Mouse (Mus musculus) ES-Bruce4 (cell line): ENCODE results near the gene Tat. TPM values are rescaled to one million over a fixed set of nuclear protein-coding genes. Genes with fewer than 3 reads are reported as not detected.
A peak's percentile ranks its signal among the peaks of the same experiment; 100 is the strongest.

Experiments
- H3K27ac ChIP-seq: 2 replicates; pipeline ENCODE4 v1.5.1; 2012; ENCODE audit warnings: low read length, inconsistent platforms; ENCODE audit not compliant: insufficient read depth
- H3K27me3 ChIP-seq: 2 replicates; pipeline ENCODE4 v1.6.1; 2012; ENCODE audit warnings: mild to moderate bottlenecking, low read length, inconsistent platforms; ENCODE audit not compliant: control insufficient read depth, poor library complexity, insufficient read depth, severe bottlenecking
- H3K36me3 ChIP-seq: 2 replicates; pipeline ENCODE4 v1.6.1; 2012; ENCODE audit warnings: inconsistent platforms, mild to moderate bottlenecking, low read length, moderate library complexity; ENCODE audit not compliant: control insufficient read depth, poor library complexity, insufficient read depth, severe bottlenecking
- H3K4me1 ChIP-seq: one replicate; pipeline ENCODE4 v1.8.1; 2011; ENCODE audit warnings: low read length; ENCODE audit not compliant: control insufficient read depth, insufficient read depth
- H3K4me3 ChIP-seq: 2 replicates; pipeline ENCODE4 v1.5.1; 2011; ENCODE audit warnings: low read depth, mild to moderate bottlenecking, low read length
- H3K9ac ChIP-seq: 2 replicates; pipeline ENCODE4 v1.6.1; 2012; ENCODE audit warnings: low read depth, mild to moderate bottlenecking, inconsistent platforms; ENCODE audit not compliant: poor library complexity, severe bottlenecking
- H3K9me3 ChIP-seq: replicated peaks from 2 replicates; pipeline ENCODE4 v1.6.1; 2012; ENCODE audit warnings: mild to moderate bottlenecking, low read length, inconsistent platforms; ENCODE audit not compliant: control insufficient read depth, poor library complexity, insufficient read depth, severe bottlenecking
- CTCF ChIP-seq: IDR thresholded peaks from one replicate; pipeline ENCODE4 v1.8.1; 2011; ENCODE audit warnings: low read depth, low read length
- EP300 ChIP-seq: IDR thresholded peaks from 2 replicates; pipeline ENCODE4 v1.6.1; 2011; ENCODE audit warnings: low read depth, low read length; ENCODE audit not compliant: insufficient read depth
- POLR2A ChIP-seq: IDR thresholded peaks from one replicate; pipeline ENCODE4 v1.8.1; 2011; ENCODE audit warnings: low read length; ENCODE audit not compliant: insufficient read depth
- polyA plus RNA-seq: library from polyadenylated mRNA; stranded (reverse); fragments of >200 nt; gene quantifications from 2 replicates; pipeline ENCODE4 v1.2.4, GENCODE M21; 2011; ENCODE audit warnings: low read depth; ENCODE audit not compliant: missing spikeins, insufficient read depth, insufficient read length

The Tat gene
- polyA plus RNA-seq, 1 experiment, result not detected

GRCm38 (mm10) chr8:109958036-109958655 is 32.1 kb upstream of the Tat start:
- H3K36me3 ChIP-seq, result no peaks in the 10 kb centered on the region
- H3K4me3 ChIP-seq, result no peak overlapping the region
- no peaks in the 10 kb centered on the region for H3K9me3 ChIP-seq
- H3K9ac ChIP-seq, result peak overlapping the region; percentile 41
- peaks cover 2% of the 10 kb centered on the region for H3K4me1 ChIP-seq
- peaks cover 9% of the 10 kb centered on the region for H3K27me3 ChIP-seq
- H3K27ac ChIP-seq, result peak overlapping the region; percentile 80
- TF ChIP-seq CTCF, result no peak
- TF ChIP-seq EP300, result no peak
- no peak for TF ChIP-seq POLR2A

GRCm38 (mm10) chr8:109959112-109959511 is 31.1 kb upstream of the Tat start:
- Histone ChIP-seq H3K27me3 (peaks cover 9% of the 10 kb centered on the region), H3K9me3 (no peaks in the 10 kb centered on the region), H3K36me3 (no peaks in the 10 kb centered on the region), H3K4me1 (peaks cover 2% of the 10 kb centered on the region), H3K4me3 (no peak overlapping the region), H3K9ac (no peak overlapping the region), H3K27ac (no peak overlapping the region)
- TF ChIP-seq EP300 (no peak), CTCF (no peak), POLR2A (no peak)

GRCm38 (mm10) chr8:109961693-109962367 is 28.4 kb upstream of the Tat start, which contains the start of gene Marveld3:
Gene Marveld3, minus strand, starts transcription at chr8:109962203.
- H3K4me3 ChIP-seq, result peak within 1 kb of the TSS; percentile 68
- H3K27ac ChIP-seq, result no peak within 1 kb of the TSS
- TF ChIP-seq POLR2A (no peak), EP300 (no peak), CTCF (peak; percentile 91)
- H3K27me3 ChIP-seq, result peaks cover 9% of the 10 kb centered on the region
- H3K4me1 ChIP-seq, result no peaks in the 10 kb centered on the region
- no peaks in the 10 kb centered on the region for H3K36me3 ChIP-seq
- H3K9ac ChIP-seq, result peak within 1 kb of the TSS; percentile 62
- H3K9me3 ChIP-seq, result no peaks in the 10 kb centered on the region

GRCm38 (mm10) chr8:109962896-109963295 is 27.3 kb upstream of the Tat start:
- Histone ChIP-seq H3K9ac (no peak overlapping the region), H3K4me3 (no peak overlapping the region), H3K36me3 (no peaks in the 10 kb centered on the region), H3K9me3 (no peaks in the 10 kb centered on the region), H3K27me3 (peaks cover 9% of the 10 kb centered on the region), H3K27ac (no peak overlapping the region), H3K4me1 (no peaks in the 10 kb centered on the region)
- TF ChIP-seq CTCF, result no peak
- no peak for TF ChIP-seq EP300
- no peak for TF ChIP-seq POLR2A

- H3K9me3 ChIP-seq, result no peaks in the 10 kb centered on the region
- TF ChIP-seq CTCF, result no peak
- no peak for TF ChIP-seq POLR2A
- TF ChIP-seq EP300, result no peak
- no peak overlapping the region for H3K4me3 ChIP-seq
- H3K9ac ChIP-seq, result no peak overlapping the region
- H3K27me3 ChIP-seq, result peaks cover 9% of the 10 kb centered on the region
- no peaks in the 10 kb centered on the region for H3K4me1 ChIP-seq
- no peaks in the 10 kb centered on the region for H3K36me3 ChIP-seq
- no peak overlapping the region for H3K27ac ChIP-seq
Measured at GRCm38 (mm10) chr8:109963421-109963820, 26.8 kb upstream of the Tat start.

- peaks cover 9% of the 10 kb centered on the region for H3K27me3 ChIP-seq
- H3K4me3 ChIP-seq, result no peak overlapping the region
- no peaks in the 10 kb centered on the region for H3K4me1 ChIP-seq
- H3K36me3 ChIP-seq, result no peaks in the 10 kb centered on the region
- H3K9me3 ChIP-seq, result no peaks in the 10 kb centered on the region
- no peak overlapping the region for H3K9ac ChIP-seq
- TF ChIP-seq CTCF (no peak), POLR2A (no peak), EP300 (no peak)
- H3K27ac ChIP-seq, result no peak overlapping the region
Measured at GRCm38 (mm10) chr8:109964106-109964505, 26.1 kb upstream of the Tat start.
